Mouse (Mus musculus): ENCODE measurements around the gene Gys1. TPM values are rescaled to one million over a fixed set of nuclear protein-coding genes. Genes with fewer than 3 reads are reported as not detected.

Gys1 gene
- total and polyA plus RNA-seq, 2 experiments from 2014 or later = 12.0 to 19.7 TPM

GRCm38 (mm10) chr7:45465549-45465948, 30.9 kb downstream of the Gys1 start:
- no peak for TF ChIP-seq CTCF (IDR thresholded peaks at IDR 0.05)
- no peak for DNase-seq (ENCODE audit: low spot score)
- Histone ChIP-seq H3K4me1 (ENCODE audit: insufficient read depth, low read length) (peaks cover 5% of the 10 kb centered on the region; the same call in 1 of the 2 replicates), H3K4me2 (ENCODE audit: low read depth, low read length, poor library complexity, severe bottlenecking) (peak overlapping the region; percentile 95), H3K9me3 (ENCODE audit: low read length) (no peaks in the 10 kb centered on the region), H3K4me3 (ENCODE audit: low read depth, low read length) (peak overlapping the region; percentile 79), H3K9ac (replicated peaks; ENCODE audit: low read length, poor library complexity, severe bottlenecking) (peak overlapping the region; percentile 86; the same call in 1 of the 2 replicates), H3K27ac (ENCODE audit: low read depth, low read length) (no peak overlapping the region), H3K27me3 (ENCODE audit: insufficient read depth, low read length) (no peaks in the 10 kb centered on the region), H3K36me3 (ENCODE audit: insufficient read depth, low read length) (peaks cover 19% of the 10 kb centered on the region)
- ATAC-seq (ENCODE audit: low FRiP score) = no peak
- WGBS = 80% methylated on average over 9 of the region's 9 CpGs

GRCm38 (mm10) chr7:45466283-45467089, 31.8 kb downstream of the Gys1 start, which contains the start of gene Bax:
Gene Bax (minus strand): TSS chr7:45466898.
- WGBS = under 1% methylated on average over 54 of the region's 58 CpGs

GRCm38 (mm10) chr7:45467090-45467670, 32.5 kb downstream of the Gys1 start:
- Histone ChIP-seq H3K4me2 (ENCODE audit: low read depth, low read length, poor library complexity, severe bottlenecking) (peak overlapping the region; percentile 52), H3K9me3 (ENCODE audit: low read length) (no peaks in the 10 kb centered on the region), H3K27ac (ENCODE audit: low read depth, low read length) (no peak overlapping the region), H3K27me3 (ENCODE audit: insufficient read depth, low read length) (no peaks in the 10 kb centered on the region), H3K36me3 (ENCODE audit: insufficient read depth, low read length) (peaks cover 15% of the 10 kb centered on the region), H3K4me3 (ENCODE audit: low read depth, low read length) (peak overlapping the region; percentile 79), H3K4me1 (ENCODE audit: insufficient read depth, low read length) (peaks cover 5% of the 10 kb centered on the region; the same call in 1 of the 2 replicates), H3K9ac (replicated peaks; ENCODE audit: low read length, poor library complexity, severe bottlenecking) (peak overlapping the region; percentile 44)
- WGBS = 28% methylated on average over 7 of the region's 7 CpGs
- ATAC-seq (ENCODE audit: low FRiP score) (no peak), DNase-seq (ENCODE audit: low spot score) (no peak)
- TF ChIP-seq CTCF (IDR thresholded peaks at IDR 0.05) = no peak

More at GRCm38 (mm10) chr7:45466283-45467089, 31.8 kb downstream of the Gys1 start, which contains the start of gene Bax:
- DNase-seq (ENCODE audit: low spot score) = peak; percentile 98
- peak within 1 kb of the TSS; percentile 95 for H3K4me2 ChIP-seq (ENCODE audit: low read depth, low read length, poor library complexity, severe bottlenecking)
- peak within 1 kb of the TSS; percentile 79 for H3K4me3 ChIP-seq (ENCODE audit: low read depth, low read length)
- H3K9ac ChIP-seq (replicated peaks; ENCODE audit: low read length, poor library complexity, severe bottlenecking) = peak within 1 kb of the TSS; percentile 86
- H3K27me3 ChIP-seq (ENCODE audit: insufficient read depth, low read length) = no peaks in the 10 kb centered on the region
- peak within 1 kb of the TSS; percentile 71 for H3K27ac ChIP-seq (ENCODE audit: low read depth, low read length)
- peaks cover 5% of the 10 kb centered on the region; the same call in 1 of the 2 replicates for H3K4me1 ChIP-seq (ENCODE audit: insufficient read depth, low read length)
- H3K36me3 ChIP-seq (ENCODE audit: insufficient read depth, low read length) = peaks cover 18% of the 10 kb centered on the region
- peak; percentile 33 for TF ChIP-seq CTCF (IDR thresholded peaks at IDR 0.05)
- ATAC-seq (ENCODE audit: low FRiP score) = peak; percentile 87
- no peaks in the 10 kb centered on the region for H3K9me3 ChIP-seq (ENCODE audit: low read length)

- ATAC-seq (ENCODE audit: low FRiP score) = no peak
- Histone ChIP-seq H3K36me3 (ENCODE audit: insufficient read depth, low read length) (no peaks in the 10 kb centered on the region), H3K9me3 (ENCODE audit: low read length) (no peaks in the 10 kb centered on the region), H3K4me3 (ENCODE audit: low read depth, low read length) (no peak overlapping the region), H3K9ac (replicated peaks; ENCODE audit: low read length, poor library complexity, severe bottlenecking) (no peak overlapping the region), H3K4me2 (ENCODE audit: low read depth, low read length, poor library complexity, severe bottlenecking) (no peak overlapping the region), H3K27ac (ENCODE audit: low read depth, low read length) (no peak overlapping the region), H3K4me1 (ENCODE audit: insufficient read depth, low read length) (peaks cover 1% of the 10 kb centered on the region; the same call in 1 of the 2 replicates), H3K27me3 (ENCODE audit: insufficient read depth, low read length) (no peaks in the 10 kb centered on the region)
- peak; percentile 79 for DNase-seq (ENCODE audit: low spot score)
- TF ChIP-seq CTCF (IDR thresholded peaks at IDR 0.05) = peak; percentile 87
- 3% methylated on average over 3 of the region's 3 CpGs for WGBS
Measured at GRCm38 (mm10) chr7:45470869-45471268, 36.2 kb downstream of the Gys1 start.

- no peak overlapping the region; the same call in 1 of the 2 replicates for H3K9ac ChIP-seq (replicated peaks; ENCODE audit: low read length, poor library complexity, severe bottlenecking)
- H3K9me3 ChIP-seq (ENCODE audit: low read length) = no peaks in the 10 kb centered on the region
- peak; percentile 21 for DNase-seq (ENCODE audit: low spot score)
- H3K4me3 ChIP-seq (ENCODE audit: low read depth, low read length) = no peak overlapping the region
- no peaks in the 10 kb centered on the region for H3K4me1 ChIP-seq (ENCODE audit: insufficient read depth, low read length)
- WGBS = 72% methylated on average over 16 of the region's 16 CpGs
- no peak overlapping the region for H3K4me2 ChIP-seq (ENCODE audit: low read depth, low read length, poor library complexity, severe bottlenecking)
- no peak for TF ChIP-seq CTCF (IDR thresholded peaks at IDR 0.05)
- no peak for ATAC-seq (ENCODE audit: low FRiP score)
- H3K27me3 ChIP-seq (ENCODE audit: insufficient read depth, low read length) = no peaks in the 10 kb centered on the region
- H3K27ac ChIP-seq (ENCODE audit: low read depth, low read length) = no peak overlapping the region
- no peaks in the 10 kb centered on the region for H3K36me3 ChIP-seq (ENCODE audit: insufficient read depth, low read length)
Measured at GRCm38 (mm10) chr7:45475291-45475969, 40.8 kb downstream of the Gys1 start.

Data from midbrain, postnatal 0 days (tissue).